Mouse (Mus musculus) CD8-positive naive resting alpha-beta T cell, adult 2 months (primary cell): ENCODE results near the gene B4galnt4.

ENCODE experiments used
- DNase-seq, 2 experiments: peaks; one replicate each; pipeline ENCODE4 v3.0.0; 2022; ENCODE audit warnings: low read depth in 2 of 2, low spot score in 2 of 2

B4galnt4 gene

DNA sequence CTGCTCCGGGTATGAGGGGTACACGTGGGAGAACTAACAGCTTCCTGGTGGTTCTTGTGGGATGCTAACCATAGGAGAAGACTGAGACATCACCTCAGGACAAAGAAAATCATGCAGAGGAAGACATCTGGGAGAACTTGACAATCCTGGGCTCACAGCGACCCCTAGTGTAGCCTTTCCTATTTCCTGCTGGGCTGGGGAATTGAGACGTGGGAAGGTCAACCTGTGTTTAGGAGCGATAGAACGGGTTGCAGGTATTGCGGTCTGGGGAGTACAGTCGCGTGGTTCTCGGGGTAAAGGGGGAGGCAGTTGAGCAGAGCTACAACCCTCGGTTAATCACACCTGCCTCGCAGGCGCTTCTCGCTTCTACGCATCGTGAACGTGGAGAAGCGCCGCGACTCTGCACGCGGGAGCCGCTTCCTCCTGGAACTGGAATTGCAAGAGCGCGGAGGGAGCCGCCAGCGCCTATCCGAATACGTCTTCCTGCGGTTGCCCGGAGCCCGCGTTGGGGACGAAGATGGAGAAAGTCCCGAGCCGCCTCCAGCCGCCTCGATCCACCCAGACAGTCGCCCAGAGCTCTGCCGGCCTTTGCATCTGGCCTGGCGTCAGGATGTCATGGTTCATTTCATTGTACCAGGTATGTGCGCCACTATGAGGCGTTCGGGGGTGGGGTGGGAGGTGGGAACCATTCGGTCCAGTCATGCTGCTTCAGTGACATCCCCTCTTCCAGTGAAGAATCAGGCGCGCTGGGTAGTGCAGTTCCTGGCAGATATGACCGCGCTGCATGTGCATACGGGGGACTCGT, 9.4 kb downstream of the B4galnt4 start:
- peak; percentile 56 to 70 for DNase-seq

GRCm38 (mm10) chr7:141072017-141072745, 11.3 kb downstream of the B4galnt4 start:
- DNase-seq, result peak; percentile 68 to 76

- no peak for DNase-seq
Measured at GRCm38 (mm10) chr7:141073782-141074181, 12.9 kb downstream of the B4galnt4 start.

- no peak for DNase-seq
Measured at GRCm38 (mm10) chr7:141077841-141078240, 16.9 kb downstream of the B4galnt4 start, which contains the start of gene Pkp3. Gene Pkp3 (plus strand): TSS chr7:141078218.

- DNase-seq, result no peak
Measured at GRCm38 (mm10) chr7:141078876-141079275, 18.0 kb downstream of the B4galnt4 start.

DNA sequence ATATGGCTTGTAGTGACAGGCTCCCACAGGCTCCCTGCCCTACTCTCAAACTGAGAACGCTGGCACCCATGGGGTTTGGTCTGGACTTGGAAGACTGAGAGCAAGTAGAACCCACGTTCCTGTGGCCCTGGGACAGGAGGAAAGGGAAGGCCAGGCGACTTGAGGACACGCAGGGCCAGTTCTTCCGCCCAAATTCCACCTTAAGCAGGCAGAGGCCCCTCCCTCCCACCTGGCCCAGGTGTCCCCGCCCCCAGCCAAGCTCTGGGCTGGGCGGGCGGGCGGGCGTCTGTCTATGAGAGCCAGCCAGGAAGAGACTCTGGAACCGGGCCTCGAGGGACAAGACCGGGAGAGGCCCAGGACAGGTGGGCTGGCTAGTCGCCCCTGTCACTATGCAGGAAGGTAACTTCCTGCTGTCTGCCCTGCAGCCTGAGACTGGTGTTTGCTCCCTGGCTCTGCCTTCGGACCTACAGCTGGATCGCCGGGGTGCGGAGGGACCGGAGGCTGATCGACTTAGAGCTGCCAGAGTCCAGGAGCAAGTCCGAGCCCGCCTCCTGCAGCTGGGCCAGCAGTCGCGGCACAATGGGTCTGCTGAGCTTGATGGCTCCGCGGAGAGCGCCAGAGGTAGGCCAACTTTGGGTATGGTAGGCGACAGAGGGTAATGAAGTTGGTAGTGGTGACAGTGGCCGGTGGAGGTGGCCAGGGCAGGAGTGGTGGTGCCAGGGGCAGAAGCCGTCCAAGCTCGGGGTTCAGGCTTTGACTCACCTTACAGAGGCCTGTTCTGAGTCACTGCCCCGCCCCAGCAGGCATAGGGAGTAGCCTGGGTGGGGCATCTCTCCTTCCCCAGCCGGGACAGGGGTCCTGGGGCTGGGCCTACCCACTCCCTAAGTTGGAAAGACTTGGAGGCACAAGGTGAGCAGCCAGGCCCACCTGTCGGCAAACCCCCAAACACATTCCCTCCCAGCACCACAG, 18.9 kb downstream of the B4galnt4 start:
- DNase-seq, result no peak

DNA sequence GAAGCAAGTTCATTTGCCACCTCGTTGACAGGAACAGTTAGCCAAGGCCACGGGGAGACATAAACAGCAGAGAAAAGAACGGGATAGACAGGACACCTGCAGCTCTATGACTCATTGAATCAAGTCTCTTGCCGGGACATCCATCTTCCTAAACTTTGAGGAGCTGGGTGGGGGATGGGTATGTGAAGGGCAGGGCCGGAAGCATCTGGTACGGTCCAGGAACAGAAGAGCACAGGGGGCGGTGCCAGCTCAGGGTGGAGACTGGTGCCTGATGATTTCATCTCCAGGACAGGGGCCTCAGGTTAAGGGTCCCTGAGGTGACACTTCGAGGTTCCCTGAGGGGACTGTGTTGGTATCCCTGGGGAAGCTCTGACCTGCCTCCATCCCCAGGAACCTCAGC, 27.0 kb downstream of the B4galnt4 start:
- no peak for DNase-seq

DNA sequence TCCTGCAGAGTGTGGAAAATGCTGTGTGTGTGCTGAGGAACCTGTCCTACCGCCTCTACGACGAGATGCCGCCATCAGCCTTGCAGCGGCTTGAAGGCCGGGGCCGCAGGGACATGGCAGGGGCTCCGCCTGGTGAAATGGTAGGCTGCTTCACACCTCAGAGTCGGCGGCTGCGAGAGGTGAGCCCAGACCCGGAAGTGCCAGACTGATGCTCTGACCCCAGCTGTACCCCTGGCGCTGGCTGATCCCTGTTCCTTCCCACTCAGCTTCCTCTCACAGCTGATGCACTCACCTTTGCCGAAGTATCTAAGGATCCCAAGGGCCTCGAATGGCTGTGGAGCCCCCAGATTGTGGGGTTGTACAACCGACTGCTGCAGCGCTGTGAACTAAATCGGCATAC, 27.6 kb downstream of the B4galnt4 start:
- no peak for DNase-seq

GRCm38 (mm10) chr7:141090228-141090627, 29.3 kb downstream of the B4galnt4 start:
- no peak for DNase-seq

DNA sequence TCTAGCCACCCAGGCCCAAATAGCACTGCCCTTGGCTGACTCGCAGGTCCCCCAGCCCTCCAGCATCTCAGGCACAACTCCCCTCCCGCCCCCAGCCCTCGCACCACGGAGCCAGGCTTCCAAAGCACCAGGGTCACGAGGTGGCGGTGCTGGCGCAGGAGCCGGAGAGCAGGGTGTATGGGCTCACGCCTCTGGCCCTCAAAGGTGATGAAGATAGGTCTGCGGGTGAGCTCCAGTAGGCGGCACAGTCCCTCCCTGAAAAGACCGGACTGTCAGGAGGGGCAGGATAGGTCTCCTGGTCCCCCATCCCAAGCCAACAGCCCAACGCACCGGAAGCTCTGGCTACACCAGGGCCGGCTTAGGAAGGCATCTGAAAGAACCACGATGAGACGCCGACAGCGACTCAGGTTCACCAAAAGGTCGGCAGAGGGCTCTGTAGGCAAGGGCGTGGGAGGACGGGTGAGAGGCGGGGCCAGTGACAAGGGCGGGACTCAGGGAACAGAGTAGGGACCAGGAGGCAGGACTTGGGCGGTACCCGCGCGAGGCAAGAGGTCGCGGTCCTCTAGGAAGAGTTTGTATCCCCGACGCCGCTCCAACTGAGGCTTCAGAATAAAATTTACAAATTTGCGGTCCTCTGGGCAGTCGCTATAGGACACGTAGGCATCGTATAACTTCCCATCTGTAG, 31.3 kb downstream of the B4galnt4 start:
- DNase-seq, result peak; percentile 76 to 80

DNA sequence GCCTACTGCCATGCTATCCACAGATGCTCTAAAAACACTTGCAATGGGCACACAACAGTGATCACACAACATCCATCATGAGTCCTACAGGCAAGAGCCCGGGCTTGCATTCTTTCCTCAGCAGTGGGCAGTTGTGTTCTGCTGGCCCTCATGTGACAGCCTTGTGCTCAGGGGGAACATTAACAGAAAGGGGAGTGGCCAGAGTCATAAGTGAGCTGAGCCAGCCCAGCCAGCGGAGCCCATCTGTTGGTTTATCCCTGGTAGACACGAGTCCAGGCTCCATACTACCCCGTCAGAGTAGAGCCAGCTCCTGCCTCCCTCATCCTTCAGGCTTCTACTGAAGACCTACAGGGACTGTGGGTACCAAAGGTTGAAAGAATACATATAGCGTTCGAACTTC, 33.0 kb downstream of the B4galnt4 start:
- no peak for DNase-seq

- no peak for DNase-seq
Measured at GRCm38 (mm10) chr7:141094487-141095205, 33.7 kb downstream of the B4galnt4 start.

DNA sequence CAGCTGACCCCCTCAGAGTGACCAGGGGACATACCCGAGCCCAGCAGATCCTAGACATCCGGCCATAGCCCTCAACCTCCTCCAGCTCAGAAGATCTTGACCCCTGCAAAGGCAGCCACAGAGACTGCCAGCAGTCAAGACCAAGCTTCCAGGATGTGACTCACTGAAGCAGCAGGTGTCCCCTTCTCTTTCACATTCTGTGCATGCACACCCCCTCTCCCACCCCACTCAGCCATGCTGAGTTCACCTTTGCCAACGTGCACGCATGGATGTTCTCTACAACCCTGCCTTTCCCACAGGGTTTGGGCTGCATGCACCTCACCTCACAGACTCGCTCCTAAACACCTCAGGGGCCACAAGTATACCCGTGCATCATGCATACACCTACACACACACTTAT, 35.1 kb downstream of the B4galnt4 start:
- DNase-seq, result peak in 1 of 2 experiments; percentile 18

DNA sequence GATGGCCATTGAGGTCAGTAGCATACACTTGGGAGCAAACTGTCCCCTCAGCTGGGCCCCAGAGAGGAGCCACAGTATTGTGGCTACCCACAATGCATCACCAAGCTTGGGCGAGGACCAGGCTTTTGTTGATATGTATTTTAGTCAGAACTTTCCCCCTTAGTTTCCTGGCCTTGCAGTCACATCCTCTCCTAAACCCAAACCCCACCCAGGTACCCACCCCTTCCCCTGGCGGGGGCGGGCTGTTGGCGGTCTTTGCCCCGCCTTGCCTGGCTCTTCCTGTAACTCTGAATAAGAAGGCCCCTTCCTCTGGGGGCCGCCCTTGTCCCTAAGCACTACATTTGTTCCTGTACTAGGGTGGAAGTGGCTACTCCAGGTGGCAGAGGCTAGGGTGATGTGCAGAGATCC, 35.7 kb downstream of the B4galnt4 start:
- peak; percentile 79 to 90 for DNase-seq

DNA sequence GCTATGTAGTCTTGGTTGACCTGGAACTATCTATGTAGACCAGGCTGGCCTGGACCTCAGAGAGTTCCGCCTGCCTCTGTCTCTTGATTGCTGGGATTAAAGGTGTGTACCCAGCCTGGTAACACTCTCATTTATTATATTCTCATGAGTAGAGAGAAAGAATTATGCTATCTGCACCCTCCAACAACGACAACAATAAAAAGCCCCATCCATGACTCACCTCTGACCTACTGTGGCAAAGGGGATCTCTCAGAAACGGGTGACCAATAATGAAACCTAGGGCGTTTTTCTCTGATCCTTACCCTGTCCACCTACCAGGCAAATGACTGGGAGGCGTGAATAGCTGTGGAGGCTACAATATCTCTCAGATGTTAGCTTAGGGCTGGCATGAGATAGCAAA, 36.3 kb downstream of the B4galnt4 start:
- no peak for DNase-seq

DNA sequence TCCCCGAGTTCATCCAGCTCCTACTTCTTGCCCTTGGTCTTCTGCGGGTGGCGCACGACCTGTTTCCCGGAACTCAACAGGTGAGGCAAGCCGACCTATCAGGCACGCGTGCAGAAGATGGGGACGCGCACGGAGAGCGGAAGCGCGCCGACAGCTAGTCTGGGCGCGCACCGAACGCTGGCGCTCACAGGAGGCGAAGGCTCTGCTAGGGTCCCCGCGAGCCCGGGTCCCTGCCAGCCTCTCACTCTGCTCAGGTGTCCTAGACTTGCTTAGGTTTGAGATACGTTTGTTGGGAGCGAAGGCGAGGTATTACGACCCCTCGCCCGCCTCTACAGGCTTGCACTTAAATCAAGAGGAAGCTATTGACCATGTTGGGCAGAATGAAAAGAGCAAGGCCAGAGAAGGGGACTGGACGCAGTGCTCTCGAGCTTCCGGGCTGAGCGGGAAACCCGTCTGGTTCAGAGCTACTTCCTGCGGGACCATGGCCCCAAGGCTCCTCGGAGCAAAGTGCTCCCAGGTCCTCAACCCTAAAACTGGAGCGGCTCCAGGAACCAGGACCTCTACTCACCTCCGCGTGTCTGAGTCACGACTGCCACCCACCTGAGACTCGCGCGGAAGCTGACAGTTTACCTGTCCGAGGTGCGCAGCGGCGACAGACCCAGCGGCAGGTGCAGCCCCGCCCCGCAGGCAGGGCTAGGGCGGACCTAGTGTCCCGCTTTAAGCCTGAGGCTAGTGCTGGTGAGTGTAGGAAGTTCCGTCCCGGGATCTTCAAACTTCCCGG, 39.2 kb downstream of the B4galnt4 start, which contains the start of gene Sigirr:
Sigirr (minus strand) TSS at position 662 of the 781 bp plus-strand sequence.
- peak; percentile 48 to 64 for DNase-seq

- DNase-seq, result no peak
Measured at GRCm38 (mm10) chr7:141103161-141103560, 42.3 kb downstream of the B4galnt4 start.

GRCm38 (mm10) chr7:141115874-141116273, 55.0 kb downstream of the B4galnt4 start:
- no peak for DNase-seq

GRCm38 (mm10) chr7:141117636-141118035, 56.7 kb downstream of the B4galnt4 start, which contains the start of gene Ano9:
Gene Ano9 (minus strand): TSS chr7:141117806.
- DNase-seq, result no peak
